In genomic region chr7:130161581-130161980, GRCm38 (mm10) we compare ENCODE assay signal across 14 mouse cellular contexts.
DNase-seq lines count a peak whose midpoint lies in the region; ATAC-seq and TF ChIP-seq lines count a peak whose summit lies in the region.
"Had no signal": no experiment of that assay in that cellular context is flagged by ENCODE, and none has a peak within 500 bp of the region (broad histone marks: within the 10 kb centered on the region; RNA-seq: fewer than 3 reads in every experiment).

No protein-coding gene starts in this region.

- H3K9me3 ChIP-seq in embryonic facial prominence, embryonic 13.5 days: no peaks in the 10 kb centered on the region
- no peaks in the 10 kb centered on the region for H3K9me3 ChIP-seq in kidney, postnatal 0 days (replicated peaks; ENCODE audit: low read length)
- no peaks in the 10 kb centered on the region for H3K9me3 ChIP-seq in limb, embryonic 14.5 days (ENCODE audit: control insufficient read depth, low read length)
- H3K9me3 ChIP-seq in midbrain, postnatal 0 days (ENCODE audit: low read length): no peaks in the 10 kb centered on the region

- WGBS in embryonic facial prominence, embryonic 13.5 days: 45% methylated on average over 5 of the region's 5 CpGs
- 46% methylated on average over 5 of the region's 5 CpGs for WGBS in kidney, postnatal 0 days
- 27% methylated on average over 5 of the region's 5 CpGs for WGBS in limb, embryonic 14.5 days
- 79% methylated on average over 5 of the region's 5 CpGs for WGBS in midbrain, postnatal 0 days

- peaks cover 23% of the 10 kb centered on the region for H3K4me1 ChIP-seq in embryonic facial prominence, embryonic 13.5 days
- 0 out of 2 replicates have a peak, but pooled peaks cover 6% of the 10 kb centered on the region for H3K4me1 ChIP-seq in kidney, postnatal 0 days (replicated peaks; ENCODE audit: insufficient read depth, low read length)
- peaks cover 31% of the 10 kb centered on the region for H3K4me1 ChIP-seq in limb, embryonic 14.5 days (ENCODE audit: control insufficient read depth, insufficient read depth, low read length)
- no peaks in the 10 kb centered on the region for H3K4me1 ChIP-seq in midbrain, postnatal 0 days (ENCODE audit: insufficient read depth, low read length)

- peak overlapping the region; percentile 62 for H3K27ac ChIP-seq in embryonic facial prominence, embryonic 13.5 days
- no peak overlapping the region for H3K27ac ChIP-seq in kidney, postnatal 0 days
- peak overlapping the region; percentile 53 for H3K27ac ChIP-seq in limb, embryonic 14.5 days (replicated peaks; ENCODE audit: low read depth, low read length)
- no peak overlapping the region for H3K27ac ChIP-seq in midbrain, postnatal 0 days (ENCODE audit: low read depth, low read length)
- H3K27ac ChIP-seq: hindbrain, postnatal 0 days had no signal

- no peaks in the 10 kb centered on the region for H3K27me3 ChIP-seq in embryonic facial prominence, embryonic 13.5 days
- no peaks in the 10 kb centered on the region for H3K27me3 ChIP-seq in kidney, postnatal 0 days (ENCODE audit: insufficient read depth, low read length)
- no peaks in the 10 kb centered on the region for H3K27me3 ChIP-seq in limb, embryonic 14.5 days (ENCODE audit: control insufficient read depth, insufficient read depth, low read length)
- no peaks in the 10 kb centered on the region; the same call in 1 of the 2 replicates for H3K27me3 ChIP-seq in midbrain, postnatal 0 days (ENCODE audit: insufficient read depth, low read length)

- ATAC-seq in embryonic facial prominence, embryonic 13.5 days (ENCODE audit: insufficient number of reproducible peaks, insufficient read depth, low FRiP score, low TSS enrichment, low read depth): no peak
- ATAC-seq in kidney, postnatal 0 days (replicated peaks; ENCODE audit: low FRiP score, low read depth): peak; percentile 63
- 0 out of 2 replicates have a peak, but pooled peaks have one; percentile 32 for ATAC-seq in limb, embryonic 14.5 days (ENCODE audit: low FRiP score, low read depth)
- no peak for ATAC-seq in midbrain, postnatal 0 days (ENCODE audit: low FRiP score)
- ATAC-seq in inflammation-experienced regulatory T-cells, adult 6 months: no peak
- ATAC-seq: activated CD4-positive, CD25-positive, alpha-beta regulatory T cell, adult 4 months; hindbrain, postnatal 0 days had no signal

- TF ChIP-seq POLR2A in limb, embryonic 14.5 days (IDR thresholded peaks at IDR 0.05; ENCODE audit: borderline replicate concordance, extremely low read depth, insufficient read depth, insufficient read length): no peak

- H3K4me2 ChIP-seq in embryonic facial prominence, embryonic 13.5 days: no peak overlapping the region
- no peak overlapping the region for H3K4me2 ChIP-seq in kidney, postnatal 0 days (ENCODE audit: low read length)
- no peak overlapping the region for H3K4me2 ChIP-seq in limb, embryonic 14.5 days (replicated peaks; ENCODE audit: low read depth, low read length, severe bottlenecking)
- no peak overlapping the region for H3K4me2 ChIP-seq in midbrain, postnatal 0 days (ENCODE audit: low read depth, low read length, poor library complexity, severe bottlenecking)

- peak; percentile 39 for DNase-seq in embryo, embryonic 9.5 days (ENCODE audit: extremely low spot score)
- DNase-seq in kidney, postnatal 0 days (ENCODE audit: low spot score): peak; percentile 47
- no peak for DNase-seq in limb, embryonic 14.5 days (ENCODE audit: low spot score)
- DNase-seq in midbrain, postnatal 0 days (ENCODE audit: low spot score): no peak
- DNase-seq in MN1 (ENCODE audit: low spot score): no peak
- DNase-seq: cerebellum, postnatal 36 days; heart, adult 18-20 months; layer of hippocampus, adult 9-11 months; lung, adult 18-20 months had no signal

- peaks cover 40% of the 10 kb centered on the region for H3K36me3 ChIP-seq in embryonic facial prominence, embryonic 13.5 days
- H3K36me3 ChIP-seq in kidney, postnatal 0 days (ENCODE audit: insufficient read depth, low read length): no peaks in the 10 kb centered on the region; the same call in 1 of the 2 replicates
- peaks cover 26% of the 10 kb centered on the region for H3K36me3 ChIP-seq in limb, embryonic 14.5 days (ENCODE audit: control insufficient read depth, insufficient read depth, low read length)
- H3K36me3 ChIP-seq in midbrain, postnatal 0 days (ENCODE audit: insufficient read depth, low read length): 0 out of 2 replicates have a peak, but pooled peaks cover 3% of the 10 kb centered on the region

- TF ChIP-seq CTCF in kidney, postnatal 0 days (IDR thresholded peaks at IDR 0.05; ENCODE audit: low read depth): no peak
- TF ChIP-seq CTCF in midbrain, postnatal 0 days (IDR thresholded peaks at IDR 0.05): no peak

- H3K4me3 ChIP-seq in embryonic facial prominence, embryonic 13.5 days: no peak overlapping the region
- no peak overlapping the region for H3K4me3 ChIP-seq in kidney, postnatal 0 days (replicated peaks; ENCODE audit: low read depth, low read length)
- H3K4me3 ChIP-seq in limb, embryonic 14.5 days (replicated peaks; ENCODE audit: low read length): no peak overlapping the region
- H3K4me3 ChIP-seq in midbrain, postnatal 0 days (ENCODE audit: low read depth, low read length): no peak overlapping the region
- H3K4me3 ChIP-seq: erythroblast, embryonic 14.5 days had no signal

- H3K9ac ChIP-seq in embryonic facial prominence, embryonic 13.5 days: no peak overlapping the region
- no peak overlapping the region for H3K9ac ChIP-seq in kidney, postnatal 0 days (ENCODE audit: low read depth, low read length)
- H3K9ac ChIP-seq in limb, embryonic 14.5 days (ENCODE audit: low read depth, low read length, severe bottlenecking): no peak overlapping the region
- H3K9ac ChIP-seq in midbrain, postnatal 0 days (replicated peaks; ENCODE audit: low read length, poor library complexity, severe bottlenecking): no peak overlapping the region

Comparison
In these comparisons a context has a peak if more than half of its experiments do, and no peak if none do; other contexts are left out.
1. DNase-seq: peak in embryo, embryonic 9.5 days (single experiment) and kidney, postnatal 0 days (single experiment); none in limb, embryonic 14.5 days (single experiment), midbrain, postnatal 0 days (single experiment) and MN1 (single experiment).
2. ATAC-seq: peak in kidney, postnatal 0 days (single experiment) and limb, embryonic 14.5 days (single experiment); none in embryonic facial prominence, embryonic 13.5 days (single experiment), midbrain, postnatal 0 days (single experiment) and inflammation-experienced regulatory T-cells, adult 6 months (single experiment).
3. H3K27ac ChIP-seq: peak in embryonic facial prominence, embryonic 13.5 days (single experiment) and limb, embryonic 14.5 days (single experiment); none in kidney, postnatal 0 days (single experiment) and midbrain, postnatal 0 days (single experiment).